22 mouse cellular contexts compared by ENCODE assay signal in genomic region chr1:159596640-159597039, GRCm38 (mm10).
DNase-seq lines count a peak whose midpoint lies in the region; ATAC-seq and TF ChIP-seq lines count a peak whose summit lies in the region.
"Had no signal": no experiment of that assay in that cellular context is flagged by ENCODE, and none has a peak within 500 bp of the region (broad histone marks: within the 10 kb centered on the region; RNA-seq: fewer than 3 reads in every experiment).

No protein-coding gene starts in this region.

- no peak overlapping the region for H3K4me3 ChIP-seq in heart, embryonic 10.5 days
- no peak overlapping the region for H3K4me3 ChIP-seq in neural tube, embryonic 11.5 days (ENCODE audit: low read depth, low read length)
- H3K4me3 ChIP-seq in neural tube, embryonic 15.5 days (replicated peaks): no peak overlapping the region
- no peak overlapping the region for H3K4me3 ChIP-seq in midbrain, postnatal 0 days (ENCODE audit: low read depth, low read length)
- H3K4me3 ChIP-seq: embryonic facial prominence, embryonic 12.5 days; erythroblast, embryonic 14.5 days; hindbrain, embryonic 15.5 days; liver, embryonic 13.5 days; midbrain, embryonic 10.5 days had no signal

- H3K9ac ChIP-seq in neural tube, embryonic 11.5 days (ENCODE audit: low read length): no peak overlapping the region
- no peak overlapping the region for H3K9ac ChIP-seq in neural tube, embryonic 15.5 days (replicated peaks)
- H3K9ac ChIP-seq in midbrain, postnatal 0 days (replicated peaks; ENCODE audit: low read length, poor library complexity, severe bottlenecking): no peak overlapping the region
- H3K9ac ChIP-seq: embryonic facial prominence, embryonic 12.5 days; hindbrain, embryonic 15.5 days; liver, embryonic 13.5 days; lung, embryonic 14.5 days had no signal

- no peak for DNase-seq in heart, embryonic 10.5 days (ENCODE audit: low spot score)
- no peak for DNase-seq in heart, adult 8-10 months (ENCODE audit: low spot score)
- peak; percentile 1 for DNase-seq in neural tube, embryonic 11.5 days (ENCODE audit: low spot score)
- peak; percentile 5 to 18 for DNase-seq in adrenal gland, postnatal 36 days
- DNase-seq in gastrocnemius, postnatal 4 days (ENCODE audit: low spot score in 2 of 2): no peak
- DNase-seq in retina, embryonic 14.5 days (ENCODE audit: low spot score): no peak
- DNase-seq in midbrain, postnatal 0 days (ENCODE audit: low spot score): no peak
- DNase-seq: cerebellum, adult 9-10 months; heart, postnatal 4 days; kidney, postnatal 36 days; liver, embryonic 13.5 days; lung, embryonic 14.5 days; lung, postnatal 36 days; thymus, postnatal 25 days had no signal

- H3K27me3 ChIP-seq in heart, embryonic 10.5 days (ENCODE audit: insufficient read depth, poor library complexity, severe bottlenecking): no peaks in the 10 kb centered on the region
- H3K27me3 ChIP-seq in neural tube, embryonic 11.5 days (ENCODE audit: control insufficient read depth, insufficient read depth, low read length): no peaks in the 10 kb centered on the region
- H3K27me3 ChIP-seq in neural tube, embryonic 15.5 days (replicated peaks): no peaks in the 10 kb centered on the region
- H3K27me3 ChIP-seq in midbrain, postnatal 0 days (ENCODE audit: insufficient read depth, low read length): no peaks in the 10 kb centered on the region
- H3K27me3 ChIP-seq: embryonic facial prominence, embryonic 12.5 days; hindbrain, embryonic 15.5 days; liver, embryonic 13.5 days had no signal

- 32% methylated on average over 2 of the region's 2 CpGs for WGBS in heart, embryonic 10.5 days
- 53% methylated on average over 2 of the region's 2 CpGs for WGBS in neural tube, embryonic 11.5 days
- 49% methylated on average over 2 of the region's 2 CpGs for WGBS in neural tube, embryonic 15.5 days
- 62% methylated on average over 2 of the region's 2 CpGs for WGBS in midbrain, postnatal 0 days

- no peak for TF ChIP-seq CTCF in midbrain, postnatal 0 days (IDR thresholded peaks at IDR 0.05)

- no peak for ATAC-seq in neural tube, embryonic 11.5 days (ENCODE audit: insufficient read depth, low FRiP score, low TSS enrichment)
- ATAC-seq in neural tube, embryonic 15.5 days (ENCODE audit: low FRiP score): no peak
- no peak for ATAC-seq in midbrain, postnatal 0 days (ENCODE audit: low FRiP score)
- ATAC-seq: activated CD4-positive, CD25-positive, alpha-beta regulatory T cell, adult 4 months; forebrain, embryonic 14.5 days; intestine, embryonic 16.5 days had no signal

- no peaks in the 10 kb centered on the region for H3K9me3 ChIP-seq in heart, embryonic 10.5 days
- H3K9me3 ChIP-seq in neural tube, embryonic 11.5 days (ENCODE audit: control insufficient read depth, low read length): no peaks in the 10 kb centered on the region
- H3K9me3 ChIP-seq in neural tube, embryonic 15.5 days (replicated peaks): no peaks in the 10 kb centered on the region
- H3K9me3 ChIP-seq in midbrain, postnatal 0 days (ENCODE audit: low read length): no peaks in the 10 kb centered on the region
- H3K9me3 ChIP-seq: embryonic facial prominence, embryonic 12.5 days; hindbrain, embryonic 15.5 days; liver, embryonic 13.5 days; midbrain, embryonic 10.5 days had no signal

- no peaks in the 10 kb centered on the region for H3K36me3 ChIP-seq in heart, embryonic 10.5 days
- H3K36me3 ChIP-seq in neural tube, embryonic 11.5 days (ENCODE audit: control insufficient read depth, insufficient read depth, low read length): no peaks in the 10 kb centered on the region
- H3K36me3 ChIP-seq in neural tube, embryonic 15.5 days: no peaks in the 10 kb centered on the region
- no peaks in the 10 kb centered on the region for H3K36me3 ChIP-seq in midbrain, postnatal 0 days (ENCODE audit: insufficient read depth, low read length)
- H3K36me3 ChIP-seq: embryonic facial prominence, embryonic 12.5 days; hindbrain, embryonic 15.5 days; liver, embryonic 13.5 days; midbrain, embryonic 10.5 days had no signal

- H3K4me1 ChIP-seq in heart, embryonic 10.5 days: peaks cover 21% of the 10 kb centered on the region
- no peaks in the 10 kb centered on the region for H3K4me1 ChIP-seq in neural tube, embryonic 11.5 days (ENCODE audit: control insufficient read depth, insufficient read depth, low read length)
- peaks cover 16% of the 10 kb centered on the region for H3K4me1 ChIP-seq in neural tube, embryonic 15.5 days
- peaks cover 4% of the 10 kb centered on the region for H3K4me1 ChIP-seq in midbrain, postnatal 0 days (ENCODE audit: insufficient read depth, low read length)
- H3K4me1 ChIP-seq: embryonic facial prominence, embryonic 12.5 days; liver, embryonic 13.5 days had no signal

- H3K27ac ChIP-seq in heart, embryonic 10.5 days: 0 out of 2 replicates have a peak overlapping the region, but pooled peaks have one; percentile 36
- no peak overlapping the region for H3K27ac ChIP-seq in neural tube, embryonic 11.5 days (ENCODE audit: low read depth, low read length)
- no peak overlapping the region for H3K27ac ChIP-seq in neural tube, embryonic 15.5 days (replicated peaks)
- no peak overlapping the region for H3K27ac ChIP-seq in midbrain, postnatal 0 days (ENCODE audit: low read depth, low read length)
- H3K27ac ChIP-seq: embryonic facial prominence, embryonic 12.5 days; hindbrain, embryonic 15.5 days; liver, embryonic 13.5 days; midbrain, embryonic 10.5 days had no signal

- H3K4me2 ChIP-seq in neural tube, embryonic 11.5 days (ENCODE audit: low read depth): no peak overlapping the region
- H3K4me2 ChIP-seq in neural tube, embryonic 15.5 days: no peak overlapping the region
- no peak overlapping the region for H3K4me2 ChIP-seq in midbrain, postnatal 0 days (ENCODE audit: low read depth, low read length, poor library complexity, severe bottlenecking)
- H3K4me2 ChIP-seq: embryonic facial prominence, embryonic 12.5 days; hindbrain, embryonic 15.5 days; liver, embryonic 13.5 days; lung, embryonic 14.5 days had no signal

Comparison
In these comparisons a context has a peak if more than half of its experiments do, and no peak if none do; other contexts are left out.
1. DNase-seq: peak in neural tube, embryonic 11.5 days (single experiment) and adrenal gland, postnatal 36 days (2 of 2); none in heart, embryonic 10.5 days (single experiment), heart, adult 8-10 months (single experiment), gastrocnemius, postnatal 4 days (0 of 2), retina, embryonic 14.5 days (single experiment) and midbrain, postnatal 0 days (single experiment).